Mouse (Mus musculus): Measurements from ENCODE around the gene Rnf149.
A peak's percentile ranks its signal among the peaks of the same experiment; 100 is the strongest.

The Rnf149 gene

GRCm38 (mm10) chr1:39573890-39574289, 3.3 kb downstream of the Rnf149 start:
- DNase-seq = no peak

- DNase-seq = no peak
These were observed 5.6 kb downstream of the Rnf149 start for GRCm38 (mm10) chr1:39571653-39572052.

- DNase-seq = no peak
These were observed 9.1 kb downstream of the Rnf149 start for GRCm38 (mm10) chr1:39568079-39568478.

GRCm38 (mm10) chr1:39564603-39565002, 12.6 kb downstream of the Rnf149 start:
- DNase-seq = no peak

GRCm38 (mm10) chr1:39563161-39563560, 14.0 kb downstream of the Rnf149 start:
- DNase-seq = no peak

- no peak for DNase-seq
These were observed 15.3 kb downstream of the Rnf149 start for GRCm38 (mm10) chr1:39561920-39562319.

GRCm38 (mm10) chr1:39559009-39559408, 18.2 kb downstream of the Rnf149 start:
- peak in 1 of 2 experiments; percentile 25 for DNase-seq

GRCm38 (mm10) chr1:39555556-39556415, 21.4 kb downstream of the Rnf149 start:
- DNase-seq = no peak

GRCm38 (mm10) chr1:39549831-39550230, 27.4 kb downstream of the Rnf149 start:
- no peak for DNase-seq

GRCm38 (mm10) chr1:39547238-39547637, 30.0 kb downstream of the Rnf149 start:
- no peak for DNase-seq

- DNase-seq = no peak
These were observed 30.9 kb downstream of the Rnf149 start for GRCm38 (mm10) chr1:39546160-39546866.

GRCm38 (mm10) chr1:39545589-39545988, 31.6 kb downstream of the Rnf149 start:
- DNase-seq = no peak

- DNase-seq = no peak
These were observed 36.6 kb downstream of the Rnf149 start for GRCm38 (mm10) chr1:39540592-39540991.

- DNase-seq = no peak
These were observed 39.4 kb downstream of the Rnf149 start for GRCm38 (mm10) chr1:39537631-39538380.

- no peak for DNase-seq
These were observed 40.5 kb downstream of the Rnf149 start for GRCm38 (mm10) chr1:39536701-39537100.

GRCm38 (mm10) chr1:39535515-39536311, 41.5 kb downstream of the Rnf149 start:
- DNase-seq = peak; percentile 97 to 98

GRCm38 (mm10) chr1:39534831-39535230, 42.4 kb downstream of the Rnf149 start, which contains the start of gene Cnot11:
Gene Cnot11, plus strand, starts transcription at chr1:39534992.
- peak in 1 of 2 experiments; percentile 27 for DNase-seq

- DNase-seq = no peak
These were observed 43.3 kb downstream of the Rnf149 start for GRCm38 (mm10) chr1:39533917-39534316.

- DNase-seq = no peak
These were observed 46.2 kb downstream of the Rnf149 start for GRCm38 (mm10) chr1:39531036-39531435.

GRCm38 (mm10) chr1:39530258-39530943, 46.8 kb downstream of the Rnf149 start:
- peak; percentile 49 to 68 for DNase-seq

- DNase-seq = no peak
These were observed 48.9 kb downstream of the Rnf149 start for GRCm38 (mm10) chr1:39528319-39528718.

- DNase-seq = peak; percentile 79
These were observed 49.8 kb downstream of the Rnf149 start for GRCm38 (mm10) chr1:39527432-39527831.
